Mouse (Mus musculus) heart, postnatal 10 days (tissue): Measurements from ENCODE around the gene Taf4. TPM values are rescaled to one million over a fixed set of nuclear protein-coding genes. Genes with fewer than 3 reads are reported as not detected.

ENCODE experiments used
- DNase-seq, 2 experiments: peaks; one replicate each; pipeline ENCODE4 v3.0.0; 2021
- intact Hi-C: fragments of 180-260 bp; cut with DNase I; formaldehyde crosslinking; loops from one replicate; pipeline ENCODE4 v1.15.1; 2025
- total RNA-seq, 2 experiments: library from RNA; stranded (reverse); gene quantifications; 2 replicates each; pipeline ENCODE4 v1.2.3; 2021

The Taf4 gene
- total RNA-seq, 2 experiments from 2014 or later, result 22.1 to 24.3 TPM

- intact Hi-C loops, result loop anchor here (2.0 to 10.0 kb wide), 5 partner anchors 192 to 1300 kb away; partner anchors contain the start of gene Cdh4
- DNase-seq, result peak; percentile 32 to 53
These were observed 103.7 kb downstream of the Taf4 start for GRCm38 (mm10) chr2:179872724-179873123.

- no peak for DNase-seq
- intact Hi-C loops, result loop anchor here (5.0 to 10.0 kb wide), 6 partner anchors 103 to 1363 kb away; partner anchors contain the start of gene Cdh4
These were observed 106.6 kb downstream of the Taf4 start for GRCm38 (mm10) chr2:179869871-179870270.

GRCm38 (mm10) chr2:179867669-179868068 is 108.8 kb downstream of the Taf4 start:
- peak in 1 of 2 experiments; percentile 22 for DNase-seq

GRCm38 (mm10) chr2:179865097-179865496 is 111.3 kb downstream of the Taf4 start:
- no peak for DNase-seq
- intact Hi-C loops, result loop anchor here (5.0 kb wide), 2 partner anchors 98 to 1358 kb away; no protein-coding TSS in a partner anchor

More at GRCm38 (mm10) chr2:179867669-179868068, 108.8 kb downstream of the Taf4 start:
- intact Hi-C loops, result loop anchor here (5.0 kb wide), 2 partner anchors 100 to 1360 kb away; no protein-coding TSS in a partner anchor

- DNase-seq, result peak in 1 of 2 experiments; percentile 6
- intact Hi-C loops, result no loop called here
These were observed 113.2 kb downstream of the Taf4 start for GRCm38 (mm10) chr2:179863266-179863665.

- no peak for DNase-seq
- intact Hi-C loops, result no loop called here
These were observed 113.8 kb downstream of the Taf4 start for GRCm38 (mm10) chr2:179862676-179863075.

Other genes starting within 250 kb of the Taf4 start
- 10 to 100 TPM; 50.7 to 52.8 TPM for gene Lsm14b, start 48.3 kb upstream of the Taf4 start, total RNA-seq
- gene Psma7, start 65.8 kb upstream of the Taf4 start, total RNA-seq, result 100 to 1,000 TPM; 187 to 188 TPM
- 1 to 10 TPM; 2.7 to 4.0 TPM for gene Ss18l1, start 65.9 kb upstream of the Taf4 start, total RNA-seq
- gene Mtg2, start 93.9 kb upstream of the Taf4 start, total RNA-seq, result 10 to 100 TPM; 15.5 to 16.0 TPM
- gene Hrh3, start 127.8 kb upstream of the Taf4 start, total RNA-seq, result not detected
- 10 to 100 TPM; 31.2 to 37.0 TPM for gene Osbpl2, start 142.7 kb upstream of the Taf4 start, total RNA-seq
- gene Adrm1, start 194.8 kb upstream of the Taf4 start, total RNA-seq, result 10 to 100 TPM; 94.1 to 99.3 TPM
- 10 to 100 TPM; 44.6 to 46.5 TPM for gene Lama5, start 249.2 kb upstream of the Taf4 start, total RNA-seq